Mouse (Mus musculus): ENCODE measurements around the gene Cmtm6. TPM values are rescaled to one million over a fixed set of nuclear protein-coding genes. Genes with fewer than 3 reads are reported as not detected.
"Not testable (repeated sequence)": the region's sequence is repeated elsewhere in the genome, so short reads cannot be mapped to it uniquely, and the experiment has no call there.

The Cmtm6 gene
- total and polyA plus RNA-seq, 3 experiments, result 8.7 to 42.5 (median 23.9) TPM

DNA sequence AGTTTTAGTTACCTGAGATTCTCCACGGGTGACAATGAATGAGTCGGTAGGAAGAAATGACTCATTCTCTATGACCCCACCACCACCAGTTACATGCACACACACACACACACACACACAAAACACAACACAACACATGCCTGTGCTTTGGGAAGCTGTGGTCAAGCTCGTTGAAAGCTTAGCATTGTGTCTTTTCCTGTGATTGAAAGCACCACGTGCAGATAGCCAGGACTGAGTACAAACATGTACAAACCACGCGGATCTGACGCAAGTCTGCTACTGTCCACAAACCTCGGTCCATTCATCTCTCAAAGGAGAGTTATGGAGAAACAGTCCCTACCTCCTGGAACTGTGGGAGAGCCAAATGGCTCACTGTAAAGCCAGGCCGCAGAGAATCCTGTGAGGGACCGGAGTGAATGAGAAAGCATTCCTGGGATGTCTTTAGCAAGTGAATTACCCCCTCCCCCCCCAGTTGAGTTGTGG, 40.8 kb upstream of the Cmtm6 start:
- Histone ChIP-seq H3K27me3 (ENCODE audit: insufficient read depth, low read length) (no peaks in the 10 kb centered on the region), H3K36me3 (replicated peaks) (peaks cover 44% of the 10 kb centered on the region), H3K9me3 (replicated peaks) (no peaks in the 10 kb centered on the region), H3K4me3 (ENCODE audit: low read depth, low read length) (peak overlapping the region; percentile 10; the same call in 1 of the 2 replicates), H3K4me1 (ENCODE audit: insufficient read depth, low read depth, low read length) (peaks cover 25% of the 10 kb centered on the region)
- DNase-seq (ENCODE audit: low spot score), result no peak
- ATAC-seq (ENCODE audit: extremely low read depth, insufficient number of reproducible peaks, low FRiP score, poor library complexity, severe bottlenecking), result no peak
- TF ChIP-seq POLR2AphosphoS5 (IDR thresholded peaks at IDR 0.05; ENCODE audit: insufficient replicate concordance, low read depth, low read length), result no peak
- no peak for TF ChIP-seq GATA1 (IDR thresholded peaks at IDR 0.05; ENCODE audit: borderline replicate concordance, low read length)
- no peak for TF ChIP-seq CTCF (IDR thresholded peaks at IDR 0.05; ENCODE audit: low read depth, low read length)
- no peak for TF ChIP-seq TAL1 (conservative IDR thresholded peaks at IDR 0.05; ENCODE audit: low read depth, low read length)
- no peak for TF ChIP-seq GATA2 (IDR thresholded peaks at IDR 0.05; ENCODE audit: borderline replicate concordance, low read depth, low read length)

- TF ChIP-seq GATA2 (IDR thresholded peaks at IDR 0.05; ENCODE audit: borderline replicate concordance, low read depth, low read length) (no peak), TAL1 (conservative IDR thresholded peaks at IDR 0.05; ENCODE audit: low read depth, low read length) (no peak), POLR2AphosphoS5 (IDR thresholded peaks at IDR 0.05; ENCODE audit: insufficient replicate concordance, low read depth, low read length) (no peak), GATA1 (IDR thresholded peaks at IDR 0.05; ENCODE audit: borderline replicate concordance, low read length) (no peak), CTCF (IDR thresholded peaks at IDR 0.05; ENCODE audit: low read depth, low read length) (no peak)
- peaks cover 47% of the 10 kb centered on the region for H3K36me3 ChIP-seq (replicated peaks)
- peaks cover 25% of the 10 kb centered on the region for H3K4me1 ChIP-seq (ENCODE audit: insufficient read depth, low read depth, low read length)
- ATAC-seq (ENCODE audit: extremely low read depth, insufficient number of reproducible peaks, low FRiP score, poor library complexity, severe bottlenecking) (no peak), DNase-seq (ENCODE audit: low spot score) (no peak)
- H3K4me3 ChIP-seq (ENCODE audit: low read depth, low read length), result no peak overlapping the region
- no peaks in the 10 kb centered on the region for H3K9me3 ChIP-seq (replicated peaks)
- no peaks in the 10 kb centered on the region for H3K27me3 ChIP-seq (ENCODE audit: insufficient read depth, low read length)
These were observed 39.8 kb upstream of the Cmtm6 start for GRCm38 (mm10) chr9:114691112-114691511.

DNA sequence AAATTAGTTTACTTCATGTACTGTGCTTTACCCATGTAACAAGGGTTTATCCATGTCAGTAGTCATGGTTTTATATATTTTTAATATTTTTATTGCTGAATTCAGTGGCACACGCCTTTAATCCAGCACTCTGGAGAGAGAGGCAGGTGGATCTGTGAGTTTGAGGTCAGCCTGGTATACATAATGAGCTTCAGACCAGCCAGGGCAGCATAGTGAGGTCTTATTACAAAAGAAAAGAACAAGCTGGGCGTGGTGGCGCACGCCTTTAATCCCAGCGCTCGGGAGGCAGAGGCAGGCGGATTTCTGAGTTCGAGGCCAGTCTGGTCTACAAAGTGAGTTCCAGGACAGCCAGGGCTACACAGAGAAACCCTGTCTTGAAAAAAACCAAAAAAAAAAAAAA, 35.3 kb upstream of the Cmtm6 start:
- not testable (repeated sequence) for ATAC-seq (ENCODE audit: extremely low read depth, insufficient number of reproducible peaks, low FRiP score, poor library complexity, severe bottlenecking); H3K4me1 ChIP-seq (ENCODE audit: insufficient read depth, low read depth, low read length); H3K4me3 ChIP-seq (ENCODE audit: low read depth, low read length); H3K27me3 ChIP-seq (ENCODE audit: insufficient read depth, low read length); DNase-seq (ENCODE audit: low spot score); H3K9me3 ChIP-seq (replicated peaks)
- peaks cover 77% of the 10 kb centered on the region for H3K36me3 ChIP-seq (replicated peaks)

DNA sequence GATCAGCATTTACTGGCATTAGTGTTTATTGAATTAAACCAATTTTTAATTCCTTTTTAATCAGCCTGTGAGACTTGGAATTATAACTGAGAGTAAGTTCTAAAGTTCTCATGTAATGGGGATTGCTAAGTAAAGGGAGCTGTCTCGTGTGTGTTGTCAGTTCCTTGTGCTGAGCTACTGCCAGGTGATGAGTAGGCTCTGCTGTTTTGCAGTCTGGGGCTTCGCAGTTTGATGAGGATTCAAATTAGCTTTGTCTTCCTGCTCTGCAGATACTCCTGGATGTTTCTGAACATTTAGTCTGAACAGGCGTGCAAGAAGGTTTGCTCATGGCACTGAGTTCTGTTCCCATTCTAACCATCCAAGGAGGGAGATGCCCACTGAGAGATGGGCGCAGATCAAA, 33.8 kb upstream of the Cmtm6 start:
- H3K4me1 ChIP-seq (ENCODE audit: insufficient read depth, low read depth, low read length), result peaks cover 9% of the 10 kb centered on the region; the same call in 1 of the 2 replicates
- H3K27me3 ChIP-seq (ENCODE audit: insufficient read depth, low read length), result no peaks in the 10 kb centered on the region
- no peak overlapping the region for H3K4me3 ChIP-seq (ENCODE audit: low read depth, low read length)
- H3K9me3 ChIP-seq (replicated peaks), result no peaks in the 10 kb centered on the region
- peaks cover 77% of the 10 kb centered on the region for H3K36me3 ChIP-seq (replicated peaks)
- ATAC-seq (ENCODE audit: extremely low read depth, insufficient number of reproducible peaks, low FRiP score, poor library complexity, severe bottlenecking) (no peak), DNase-seq (ENCODE audit: low spot score) (no peak)
- no peak for TF ChIP-seq CTCF (IDR thresholded peaks at IDR 0.05; ENCODE audit: low read depth, low read length)
- no peak for TF ChIP-seq POLR2AphosphoS5 (IDR thresholded peaks at IDR 0.05; ENCODE audit: insufficient replicate concordance, low read depth, low read length)
- TF ChIP-seq GATA2 (IDR thresholded peaks at IDR 0.05; ENCODE audit: borderline replicate concordance, low read depth, low read length), result no peak
- TF ChIP-seq GATA1 (IDR thresholded peaks at IDR 0.05; ENCODE audit: borderline replicate concordance, low read length), result no peak
- TF ChIP-seq TAL1 (conservative IDR thresholded peaks at IDR 0.05; ENCODE audit: low read depth, low read length), result no peak

DNA sequence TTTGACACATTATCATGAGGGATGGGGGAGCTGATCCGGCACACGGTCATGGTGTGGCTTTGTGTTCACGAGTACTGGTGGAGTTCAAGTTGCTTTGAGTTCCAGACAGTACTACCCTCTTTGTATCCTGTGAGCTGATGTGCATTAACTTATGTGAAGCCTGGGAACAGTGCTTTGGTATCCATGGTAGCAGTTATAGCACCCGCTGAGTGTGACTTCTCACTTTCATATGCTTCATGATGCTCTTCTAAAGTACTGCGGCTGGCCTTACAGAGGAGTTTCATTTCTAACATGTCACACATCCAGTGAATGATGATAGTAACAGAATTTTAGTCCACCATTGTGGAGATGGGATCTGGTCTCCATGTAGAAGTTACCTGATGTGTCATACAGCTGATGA, 33.0 kb upstream of the Cmtm6 start:
- no peak for TF ChIP-seq POLR2AphosphoS5 (IDR thresholded peaks at IDR 0.05; ENCODE audit: insufficient replicate concordance, low read depth, low read length)
- no peak for TF ChIP-seq GATA1 (IDR thresholded peaks at IDR 0.05; ENCODE audit: borderline replicate concordance, low read length)
- no peak for TF ChIP-seq TAL1 (conservative IDR thresholded peaks at IDR 0.05; ENCODE audit: low read depth, low read length)
- no peak for TF ChIP-seq GATA2 (IDR thresholded peaks at IDR 0.05; ENCODE audit: borderline replicate concordance, low read depth, low read length)
- no peak for TF ChIP-seq CTCF (IDR thresholded peaks at IDR 0.05; ENCODE audit: low read depth, low read length)
- Histone ChIP-seq H3K4me3 (ENCODE audit: low read depth, low read length) (no peak overlapping the region), H3K4me1 (ENCODE audit: insufficient read depth, low read depth, low read length) (peaks cover 9% of the 10 kb centered on the region; the same call in 1 of the 2 replicates), H3K36me3 (replicated peaks) (peaks cover 71% of the 10 kb centered on the region), H3K9me3 (replicated peaks) (no peaks in the 10 kb centered on the region), H3K27me3 (ENCODE audit: insufficient read depth, low read length) (no peaks in the 10 kb centered on the region)
- no peak for DNase-seq (ENCODE audit: low spot score)
- ATAC-seq (ENCODE audit: extremely low read depth, insufficient number of reproducible peaks, low FRiP score, poor library complexity, severe bottlenecking), result no peak

- TF ChIP-seq TAL1 (conservative IDR thresholded peaks at IDR 0.05; ENCODE audit: low read depth, low read length) (no peak), GATA2 (IDR thresholded peaks at IDR 0.05; ENCODE audit: borderline replicate concordance, low read depth, low read length) (no peak), CTCF (IDR thresholded peaks at IDR 0.05; ENCODE audit: low read depth, low read length) (no peak), POLR2AphosphoS5 (IDR thresholded peaks at IDR 0.05; ENCODE audit: insufficient replicate concordance, low read depth, low read length) (no peak), GATA1 (IDR thresholded peaks at IDR 0.05; ENCODE audit: borderline replicate concordance, low read length) (no peak)
- H3K4me3 ChIP-seq (ENCODE audit: low read depth, low read length), result no peak overlapping the region
- DNase-seq (ENCODE audit: low spot score) (no peak), ATAC-seq (ENCODE audit: extremely low read depth, insufficient number of reproducible peaks, low FRiP score, poor library complexity, severe bottlenecking) (no peak)
- no peaks in the 10 kb centered on the region for H3K9me3 ChIP-seq (replicated peaks)
- H3K36me3 ChIP-seq (replicated peaks), result peaks cover 66% of the 10 kb centered on the region
- peaks cover 9% of the 10 kb centered on the region; the same call in 1 of the 2 replicates for H3K4me1 ChIP-seq (ENCODE audit: insufficient read depth, low read depth, low read length)
- H3K27me3 ChIP-seq (ENCODE audit: insufficient read depth, low read length), result no peaks in the 10 kb centered on the region
These were observed 31.7 kb upstream of the Cmtm6 start for GRCm38 (mm10) chr9:114699262-114699661.

Measured in G1E (cell line).